Mouse (Mus musculus) liver, adult 2 months (tissue): ENCODE data around the gene Stk4.

Experiments
- CTCF ChIP-seq: fragments of 200-500 bp; IDR thresholded peaks from 2 replicates; pipeline ENCODE4 v1.5.1; 2011; ENCODE audit warnings: low read depth, low read length, control low read depth
- POLR2A ChIP-seq: fragments of 200-500 bp; IDR thresholded peaks from 2 replicates; pipeline ENCODE4 v1.6.1; 2011; ENCODE audit warnings: low read length, control low read depth; ENCODE audit not compliant: insufficient read depth; ENCODE audit errors: extremely low read depth

- TF ChIP-seq CTCF, result no peak
- no peak for TF ChIP-seq POLR2A
These were observed 91.5 kb downstream of the Stk4 start for GRCm38 (mm10) chr2:164161515-164162055.
